Mouse (Mus musculus) limb, embryonic 15.5 days (tissue): ENCODE results near the gene Trpm2. TPM values are rescaled to one million over a fixed set of nuclear protein-coding genes. Genes with fewer than 3 reads are reported as not detected.

ENCODE experiments used
- polyA plus RNA-seq: library from polyadenylated mRNA; unstranded; fragments of >200 nt; fragmentation: Nextera tagmentation; extraction: Ambion mirVana; gene quantifications from 2 replicates; pipeline ENCODE4 v1.2.1, GENCODE M21; 2015

Gene Trpm2
- polyA plus RNA-seq, 1 experiment from 2014 or later: 0.50 TPM

Other genes with a start within 250 kb of the Trpm2 start
- gene Krtap12-1, start 250.0 kb downstream of the Trpm2 start, polyA plus RNA-seq: 0.29 TPM in 1 of 2 replicates, not detected in the other
- gene Gm10100, start 244.1 kb downstream of the Trpm2 start, polyA plus RNA-seq: not detected in 2 replicates
- not detected in 2 replicates for gene Gm18596, start 227.9 kb downstream of the Trpm2 start, polyA plus RNA-seq
- not detected in 2 replicates for gene Gm9736, start 219.2 kb downstream of the Trpm2 start, polyA plus RNA-seq
- not detected in 2 replicates for gene Gm3233, start 210.9 kb downstream of the Trpm2 start, polyA plus RNA-seq
- gene Gm3238, start 199.2 kb downstream of the Trpm2 start, polyA plus RNA-seq: not detected in 2 replicates
- not detected in 2 replicates for gene Gm7138, start 193.6 kb downstream of the Trpm2 start, polyA plus RNA-seq
- gene Gm3250, start 188.0 kb downstream of the Trpm2 start, polyA plus RNA-seq: not detected in 2 replicates
- not detected in 2 replicates for gene Gm7137, start 182.4 kb downstream of the Trpm2 start, polyA plus RNA-seq
- gene Gm9639, start 175.5 kb downstream of the Trpm2 start, polyA plus RNA-seq: not detected in 2 replicates
- not detected in 2 replicates for gene Gm19668, start 171.4 kb downstream of the Trpm2 start, polyA plus RNA-seq
- not detected in 2 replicates for gene Gm9507, start 158.7 kb downstream of the Trpm2 start, polyA plus RNA-seq
- gene Gm2696, start 155.9 kb downstream of the Trpm2 start, polyA plus RNA-seq: not detected in 2 replicates
- not detected in 2 replicates for gene Krtap10-4, start 143.5 kb downstream of the Trpm2 start, polyA plus RNA-seq
- gene Krtap10-10, start 134.6 kb downstream of the Trpm2 start, polyA plus RNA-seq: 0.17 TPM in 1 of 2 replicates, not detected in the other
- gene Gm36176, start 123.8 kb downstream of the Trpm2 start, polyA plus RNA-seq: not detected in 2 replicates
- not detected in 2 replicates for gene Gm10318, start 117.7 kb downstream of the Trpm2 start, polyA plus RNA-seq
- gene Gm3285, start 108.6 kb downstream of the Trpm2 start, polyA plus RNA-seq: not detected in 2 replicates
- 3.8 and 4.0 TPM in 2 replicates for gene Lrrc3, start 68.0 kb downstream of the Trpm2 start, polyA plus RNA-seq
- gene 1810043G02Rik, start 8.0 kb upstream of the Trpm2 start, polyA plus RNA-seq: 23.7 and 24.2 TPM in 2 replicates
- 164 and 168 TPM in 2 replicates for gene Pfkl, start 39.5 kb upstream of the Trpm2 start, polyA plus RNA-seq
- gene Dnmt3l, start 71.4 kb upstream of the Trpm2 start, polyA plus RNA-seq: 0.58 TPM in 2 replicates
- gene Aire, start 73.0 kb upstream of the Trpm2 start, polyA plus RNA-seq: 0.28 and 0.29 TPM in 2 replicates
- gene Icosl, start 98.7 kb upstream of the Trpm2 start, polyA plus RNA-seq: 7.2 and 7.3 TPM in 2 replicates
- gene D10Jhu81e, start 199.2 kb upstream of the Trpm2 start, polyA plus RNA-seq: 38.7 and 42.1 TPM in 2 replicates
- 18.5 and 18.9 TPM in 2 replicates for gene Pwp2, start 214.6 kb upstream of the Trpm2 start, polyA plus RNA-seq